Mouse (Mus musculus) liver, embryonic 14.5 days (tissue): Measurements from ENCODE around the gene Homer2.

Experiments used
- CTCF ChIP-seq: IDR thresholded peaks from 2 replicates; pipeline ENCODE4 v1.5.1; 2016; ENCODE audit warnings: antibody characterized with exemption, low read depth, control low read depth
- EP300 ChIP-seq: IDR thresholded peaks from 2 replicates; pipeline ENCODE4 v1.6.1; 2016; ENCODE audit warnings: antibody characterized with exemption, low read depth

- TF ChIP-seq CTCF: no peak
- no peak for TF ChIP-seq EP300
Measured at GRCm38 (mm10) chr7:81738720-81739385, 31.5 kb upstream of the Homer2 start.
